Mouse (Mus musculus) adrenal gland, postnatal 4 days (tissue): Measurements from ENCODE around the gene Pccb. TPM values are rescaled to one million over a fixed set of nuclear protein-coding genes. Genes with fewer than 3 reads are reported as not detected.
A peak's percentile ranks its signal among the peaks of the same experiment; 100 is the strongest.

ENCODE experiments used
- DNase-seq, 2 experiments: peaks; one replicate each; pipeline ENCODE4 v3.0.0; 2021 to 2022; ENCODE audit warnings: low spot score in 2 of 2, mixed read lengths in 2 of 2
- total RNA-seq, 2 experiments: library from RNA; stranded (reverse); gene quantifications; 2 replicates each; pipeline ENCODE4 v1.2.3; 2021

Gene Pccb
- total RNA-seq, 2 experiments from 2014 or later = 102 to 115 TPM

GRCm38 (mm10) chr9:100987850-100988249, 46.8 kb downstream of the Pccb start:
- no peak for DNase-seq

DNA sequence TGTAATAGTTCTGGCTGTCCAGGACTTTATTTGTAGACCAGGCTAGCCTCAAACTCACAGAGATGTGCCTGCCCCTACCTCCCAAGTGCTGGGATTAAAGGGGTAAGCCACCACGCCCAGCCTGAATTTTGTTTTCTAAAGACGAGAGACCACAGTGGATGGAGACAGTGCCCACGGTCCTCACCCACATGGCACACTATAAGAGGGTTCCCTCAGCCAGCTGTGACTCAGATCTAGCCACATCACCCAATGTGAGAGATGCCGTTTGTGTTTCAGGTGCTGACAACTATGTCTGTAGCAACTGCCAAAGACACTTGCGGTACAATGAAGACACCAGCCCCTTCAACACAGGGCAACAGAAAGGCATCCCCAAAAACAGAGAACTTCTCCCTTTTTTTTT, 47.7 kb downstream of the Pccb start:
- no peak for DNase-seq

- DNase-seq = no peak
These were observed 50.1 kb downstream of the Pccb start for GRCm38 (mm10) chr9:100984381-100985310.

GRCm38 (mm10) chr9:100982786-100983185, 51.9 kb downstream of the Pccb start:
- no peak for DNase-seq

- DNase-seq = no peak
These were observed 55.4 kb downstream of the Pccb start for GRCm38 (mm10) chr9:100979260-100979659.

DNA sequence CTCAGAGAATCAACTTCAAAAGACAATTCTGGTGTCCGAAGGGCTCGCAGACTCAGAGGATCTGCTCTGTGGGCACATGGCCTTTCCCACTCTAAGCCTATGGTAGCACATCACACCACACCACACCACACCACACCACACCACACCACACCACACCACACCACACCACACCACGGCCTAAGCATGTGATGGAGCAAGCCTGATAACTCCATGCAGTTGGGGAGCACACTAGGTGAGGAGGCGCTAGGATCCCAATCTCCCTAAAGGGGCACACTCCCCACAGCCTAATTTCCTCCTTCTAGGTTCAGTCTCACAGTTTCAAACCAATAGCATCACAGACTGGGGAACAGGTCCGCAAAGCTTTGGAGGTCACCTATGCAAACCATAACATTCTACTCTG, 56.0 kb downstream of the Pccb start:
- DNase-seq = no peak

DNA sequence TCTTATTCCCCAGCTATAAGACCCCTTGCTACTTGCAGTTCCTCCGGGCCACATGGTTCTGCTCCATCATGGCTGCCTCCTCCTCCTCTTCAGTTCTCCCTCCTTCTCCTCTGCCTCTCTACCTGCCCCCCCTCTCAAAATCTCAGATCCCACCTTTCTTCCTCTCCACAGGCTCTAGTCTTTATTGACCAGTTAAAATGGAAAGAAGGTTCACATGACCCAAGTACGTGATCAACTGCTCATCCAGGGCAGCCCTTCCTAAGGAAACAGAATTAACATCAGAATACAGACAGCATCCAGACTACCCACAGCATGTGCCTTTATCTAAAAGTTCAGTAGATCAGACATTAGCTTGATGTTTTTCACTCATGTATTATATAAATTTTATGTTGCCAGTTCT, 65.2 kb downstream of the Pccb start:
- no peak for DNase-seq

DNA sequence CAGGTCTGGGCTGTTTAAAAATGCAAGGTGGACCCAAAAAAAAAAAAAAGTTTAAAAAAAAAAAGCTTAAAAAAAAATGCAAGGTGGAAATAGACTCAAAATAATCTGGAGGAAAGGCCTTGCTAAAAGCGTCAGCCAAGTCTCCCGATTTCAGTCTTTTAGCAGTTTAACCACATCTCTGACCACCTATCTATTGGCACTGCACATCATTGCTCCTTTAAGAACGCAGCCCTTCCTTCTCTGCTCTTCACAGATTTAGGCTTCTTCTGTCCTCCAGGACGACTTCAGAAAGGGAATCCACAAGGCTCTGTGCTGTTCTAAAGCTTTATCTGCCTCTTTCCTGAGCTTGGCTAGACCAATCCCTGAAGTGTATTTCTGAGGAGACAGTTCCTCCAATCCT, 70.6 kb downstream of the Pccb start:
- DNase-seq = no peak

- DNase-seq = no peak
These were observed 71.2 kb downstream of the Pccb start for GRCm38 (mm10) chr9:100963428-100963912.

- DNase-seq = no peak
These were observed 71.7 kb downstream of the Pccb start for GRCm38 (mm10) chr9:100962903-100963427.

GRCm38 (mm10) chr9:100951481-100951880, 83.2 kb downstream of the Pccb start:
- DNase-seq = peak in 1 of 2 experiments; percentile 8

DNA sequence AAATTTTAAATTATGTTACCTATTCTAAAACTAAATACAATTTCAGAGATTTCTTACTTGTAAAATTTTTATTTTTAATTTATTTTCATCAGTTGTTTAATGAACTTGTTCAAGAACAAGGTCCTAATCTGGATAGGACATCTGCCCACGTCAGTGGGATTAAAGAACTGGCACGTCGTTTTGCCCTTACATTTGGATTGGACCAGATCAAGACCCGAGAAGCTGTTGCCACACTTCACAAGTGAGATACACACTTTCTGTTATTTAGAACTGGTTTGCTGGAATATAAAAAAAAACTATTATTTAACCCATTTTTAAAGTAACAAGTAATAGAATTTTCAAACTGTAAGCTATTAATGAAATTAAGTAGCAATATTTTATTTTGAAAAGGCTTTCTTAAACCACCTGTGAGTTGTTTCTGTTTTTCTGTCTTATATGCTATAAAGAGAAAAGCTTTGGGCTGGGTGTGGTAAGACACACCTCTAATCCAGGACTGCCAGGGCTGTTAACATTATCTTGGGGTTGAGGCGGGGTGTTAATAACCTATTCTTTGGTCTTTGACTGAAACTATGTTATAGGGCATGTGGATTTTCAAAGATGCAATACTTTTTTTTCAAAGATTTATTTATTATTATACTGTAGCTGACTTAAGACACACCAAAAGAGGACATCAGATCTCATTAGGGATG, 89.9 kb downstream of the Pccb start:
- DNase-seq = no peak

- no peak for DNase-seq
These were observed 92.7 kb downstream of the Pccb start for GRCm38 (mm10) chr9:100942042-100942441.

Other genes starting within 250 kb of the Pccb start
- gene Msl2, start 39.2 kb upstream of the Pccb start, total RNA-seq = 10 to 100 TPM; 54.7 to 58.2 TPM
- 10 to 100 TPM; 34.5 to 34.8 TPM for gene Ppp2r3a, start 216.9 kb upstream of the Pccb start, total RNA-seq